Mouse (Mus musculus) brain, embryonic 14.5 days (tissue): ENCODE data around the gene Nfkbil1.

Experiments used
- CTCF ChIP-seq: fragments of 200-500 bp; IDR thresholded peaks from 2 replicates; pipeline ENCODE4 v1.5.1; 2012; ENCODE audit warnings: inconsistent platforms, mild to moderate bottlenecking, moderate library complexity, borderline replicate concordance; ENCODE audit not compliant: insufficient read depth, insufficient read length; ENCODE audit errors: extremely low read depth
- POLR2A ChIP-seq: fragments of 200-500 bp; IDR thresholded peaks from 2 replicates; pipeline ENCODE4 v1.6.1; 2012; ENCODE audit warnings: mild to moderate bottlenecking, inconsistent platforms, borderline replicate concordance; ENCODE audit not compliant: poor library complexity, insufficient read depth, insufficient read length, severe bottlenecking; ENCODE audit errors: extremely low read depth

- TF ChIP-seq POLR2A (no peak), CTCF (no peak)
Measured at GRCm38 (mm10) chr17:35218516-35219193, 16.9 kb downstream of the Nfkbil1 start.
